Mouse (Mus musculus) spleen, adult 12 weeks (tissue): ENCODE results near the gene Pdcd2l.

Experiments
- DNase-seq: peaks from one replicate; pipeline ENCODE4 v3.0.0; 2022; ENCODE audit warnings: low spot score

Pdcd2l gene

DNA sequence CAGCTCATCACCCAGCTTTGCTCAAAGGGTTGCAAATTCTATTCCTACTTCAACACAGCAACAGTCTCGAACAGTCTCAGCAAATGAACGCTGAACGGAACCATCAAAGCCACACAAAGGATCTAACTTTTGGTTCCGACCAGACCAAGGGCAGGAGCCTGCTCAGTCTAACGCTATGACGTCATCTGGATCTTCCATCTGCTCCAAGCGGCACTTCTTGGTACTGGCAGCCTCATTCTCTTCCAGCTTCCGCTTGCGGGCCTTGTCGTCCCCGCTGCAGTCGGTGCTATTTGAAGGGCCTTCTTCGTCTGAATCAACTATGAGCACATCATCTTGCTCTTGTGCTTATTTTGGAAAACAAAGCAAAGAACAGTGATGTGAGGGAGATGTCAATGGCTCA, 55.3 kb downstream of the Pdcd2l start:
- no peak for DNase-seq

DNA sequence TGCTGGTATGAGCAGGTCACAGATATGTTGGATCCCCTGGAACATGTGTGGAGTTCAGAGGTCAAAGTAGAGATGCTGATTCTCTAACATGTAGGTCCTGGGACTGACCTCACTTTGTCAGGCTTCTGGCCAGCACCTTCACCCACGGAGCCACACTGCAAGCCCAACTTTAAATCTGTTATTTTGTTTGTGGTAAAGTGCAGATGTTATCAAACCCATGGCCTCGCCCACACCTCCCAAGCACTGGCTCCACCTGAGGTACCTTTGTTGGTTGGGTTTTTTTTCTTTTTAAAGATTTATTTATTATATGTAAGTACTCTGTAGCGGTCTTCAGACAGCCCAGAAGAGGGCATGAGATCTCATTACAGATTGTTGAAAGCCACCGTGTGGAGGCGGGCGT, 57.0 kb downstream of the Pdcd2l start:
- no peak for DNase-seq
